Mouse (Mus musculus) cerebellum, adult 18-20 months (tissue): ENCODE measurements at regions not wholly inside any gene's neighbourhood (a gene's known extent, or its start where the extent isn't known, plus 50 kb on each side); places are given as distances from the start of the nearest gene placed in this dataset.

ENCODE experiments used
- DNase-seq, 2 experiments: peaks; one replicate each; pipeline ENCODE4 v3.0.0; 2021

GRCm38 (mm10) chr10:87732658-87733057, 125.4 kb upstream of the Igf1 start:
- DNase-seq, result no peak

GRCm38 (mm10) chr10:87733241-87733640, 124.8 kb upstream of the Igf1 start:
- no peak for DNase-seq

GRCm38 (mm10) chr10:87740323-87740722, 117.7 kb upstream of the Igf1 start:
- no peak for DNase-seq

- peak; percentile 29 to 42 for DNase-seq
These were observed 115.3 kb upstream of the Igf1 start for GRCm38 (mm10) chr10:87742766-87743165.

GRCm38 (mm10) chr10:87747846-87748552, 110.1 kb upstream of the Igf1 start:
- DNase-seq, result no peak

GRCm38 (mm10) chr10:87748631-87749193, 109.4 kb upstream of the Igf1 start:
- DNase-seq, result no peak

- no peak for DNase-seq
These were observed 107.7 kb upstream of the Igf1 start for GRCm38 (mm10) chr10:87750321-87750720.

GRCm38 (mm10) chr10:87750972-87751371, 107.1 kb upstream of the Igf1 start:
- no peak for DNase-seq

- DNase-seq, result no peak
These were observed 105.9 kb upstream of the Igf1 start for GRCm38 (mm10) chr10:87752117-87752516.

- no peak for DNase-seq
These were observed 104.6 kb upstream of the Igf1 start for GRCm38 (mm10) chr10:87753483-87753882.

GRCm38 (mm10) chr10:87761528-87762030, 96.5 kb upstream of the Igf1 start:
- no peak for DNase-seq

GRCm38 (mm10) chr10:87787521-87787920, 70.5 kb upstream of the Igf1 start:
- no peak for DNase-seq

GRCm38 (mm10) chr10:87792346-87792745, 65.7 kb upstream of the Igf1 start:
- no peak for DNase-seq

- no peak for DNase-seq
These were observed 53.9 kb upstream of the Igf1 start for GRCm38 (mm10) chr10:87803936-87804791.

GRCm38 (mm10) chr10:87804792-87805082, 53.3 kb upstream of the Igf1 start:
- no peak for DNase-seq
